ENCODE assay signal across 25 mouse cellular contexts in genomic region chr8:35224925-35225244, GRCm38 (mm10).
DNase-seq lines count a peak whose midpoint lies in the region; ATAC-seq lines count a peak whose summit lies in the region.
"Had no signal": no experiment of that assay in that cellular context is flagged by ENCODE, and none has a peak within 500 bp of the region (broad histone marks: within the 10 kb centered on the region; RNA-seq: fewer than 3 reads in every experiment).

No protein-coding gene starts in this region.

- no peaks in the 10 kb centered on the region; the same call in 1 of the 2 replicates for H3K4me1 ChIP-seq in lung, embryonic 15.5 days
- no peaks in the 10 kb centered on the region for H3K4me1 ChIP-seq in intestine, embryonic 14.5 days (replicated peaks; ENCODE audit: control insufficient read depth, insufficient read depth, low read length)
- H3K4me1 ChIP-seq in intestine, embryonic 16.5 days (ENCODE audit: control insufficient read depth, insufficient read depth, low read length) = no peaks in the 10 kb centered on the region
- H3K4me1 ChIP-seq in stomach, embryonic 16.5 days (ENCODE audit: control insufficient read depth, insufficient read depth, low read length) = no peaks in the 10 kb centered on the region; the same call in 1 of the 2 replicates
- H3K4me1 ChIP-seq: forebrain, embryonic 12.5 days; hindbrain, embryonic 12.5 days; hindbrain, embryonic 15.5 days had no signal

- no peaks in the 10 kb centered on the region for H3K36me3 ChIP-seq in lung, embryonic 15.5 days
- H3K36me3 ChIP-seq in intestine, embryonic 14.5 days (ENCODE audit: control insufficient read depth, insufficient read depth, low read length) = no peaks in the 10 kb centered on the region
- no peaks in the 10 kb centered on the region for H3K36me3 ChIP-seq in intestine, embryonic 16.5 days (ENCODE audit: control insufficient read depth, insufficient read depth, low read length)
- H3K36me3 ChIP-seq in stomach, embryonic 16.5 days (ENCODE audit: control insufficient read depth, insufficient read depth, low read length) = no peaks in the 10 kb centered on the region
- H3K36me3 ChIP-seq: embryonic facial prominence, embryonic 12.5 days; embryonic facial prominence, embryonic 15.5 days; forebrain, embryonic 12.5 days; forebrain, embryonic 15.5 days; G1E; hindbrain, embryonic 12.5 days; hindbrain, embryonic 15.5 days had no signal

- 50% methylated on average over 7 of the region's 7 CpGs for WGBS in lung, embryonic 15.5 days
- WGBS in intestine, embryonic 14.5 days = 59% methylated on average over 7 of the region's 7 CpGs
- 58% methylated on average over 7 of the region's 7 CpGs for WGBS in intestine, embryonic 16.5 days
- 56% methylated on average over 7 of the region's 7 CpGs for WGBS in stomach, embryonic 16.5 days

- ATAC-seq in lung, embryonic 15.5 days (ENCODE audit: borderline replicate concordance, extremely low read depth, low FRiP score, low TSS enrichment) = peak; percentile 70; the same call in 1 of the 2 replicates
- peak; percentile 28; the same call in 1 of the 2 replicates for ATAC-seq in intestine, embryonic 14.5 days (replicated peaks; ENCODE audit: low FRiP score, low TSS enrichment, low read depth)
- no peak for ATAC-seq in intestine, embryonic 16.5 days
- no peak for ATAC-seq in stomach, embryonic 16.5 days (ENCODE audit: insufficient read depth, low FRiP score)
- ATAC-seq: forebrain, embryonic 15.5 days; Patski had no signal

- no peak overlapping the region for H3K4me3 ChIP-seq in lung, embryonic 15.5 days
- no peak overlapping the region for H3K4me3 ChIP-seq in intestine, embryonic 14.5 days (ENCODE audit: low read depth, low read length)
- H3K4me3 ChIP-seq in intestine, embryonic 16.5 days (ENCODE audit: low read length) = no peak overlapping the region
- no peak overlapping the region for H3K4me3 ChIP-seq in stomach, embryonic 16.5 days (replicated peaks; ENCODE audit: low read length)
- H3K4me3 ChIP-seq: embryonic facial prominence, embryonic 12.5 days; embryonic facial prominence, embryonic 15.5 days; erythroblast, embryonic 14.5 days; forebrain, embryonic 12.5 days; forebrain, embryonic 15.5 days; hindbrain, embryonic 12.5 days; hindbrain, embryonic 15.5 days had no signal

- DNase-seq in lung, postnatal 36 days = no peak
- no peak for DNase-seq in intestine, embryonic 14.5 days (ENCODE audit: low spot score)
- no peak for DNase-seq in gastrocnemius, postnatal 25 days
- no peak for DNase-seq in kidney, postnatal 10 days
- DNase-seq: adrenal gland, postnatal 10 days; adrenal gland, postnatal 36 days; B cell, adult 2 months; cerebellum, adult 18-20 months; cerebellum, adult 9-11 months; cerebellum, postnatal 25 days; heart, adult 11 months had no signal

- H3K27ac ChIP-seq in lung, embryonic 15.5 days = peak overlapping the region; percentile 90
- H3K27ac ChIP-seq in intestine, embryonic 14.5 days (ENCODE audit: low read depth) = no peak overlapping the region
- H3K27ac ChIP-seq in intestine, embryonic 16.5 days (ENCODE audit: low read length) = no peak overlapping the region
- peak overlapping the region; percentile 81 for H3K27ac ChIP-seq in stomach, embryonic 16.5 days (ENCODE audit: low read length)
- H3K27ac ChIP-seq: embryonic facial prominence, embryonic 12.5 days; forebrain, embryonic 12.5 days; forebrain, embryonic 15.5 days; hindbrain, embryonic 12.5 days; hindbrain, embryonic 15.5 days had no signal

- peak overlapping the region; percentile 8; the same call in 1 of the 2 replicates for H3K4me2 ChIP-seq in lung, embryonic 15.5 days
- H3K4me2 ChIP-seq in intestine, embryonic 14.5 days (ENCODE audit: low read length) = 0 out of 2 replicates have a peak overlapping the region, but pooled peaks have one; percentile 7
- H3K4me2 ChIP-seq in intestine, embryonic 16.5 days (ENCODE audit: low read depth, low read length) = peak overlapping the region; percentile 40; the same call in 1 of the 2 replicates
- H3K4me2 ChIP-seq in stomach, embryonic 16.5 days (ENCODE audit: low read depth, low read length) = peak overlapping the region; percentile 31; the same call in 1 of the 2 replicates
- H3K4me2 ChIP-seq: embryonic facial prominence, embryonic 12.5 days; embryonic facial prominence, embryonic 15.5 days; forebrain, embryonic 12.5 days; forebrain, embryonic 15.5 days; heart, embryonic 11.5 days; hindbrain, embryonic 12.5 days; hindbrain, embryonic 15.5 days had no signal

- no peak overlapping the region for H3K9ac ChIP-seq in lung, embryonic 15.5 days
- no peak overlapping the region for H3K9ac ChIP-seq in intestine, embryonic 14.5 days (ENCODE audit: low read length)
- H3K9ac ChIP-seq in intestine, embryonic 16.5 days (ENCODE audit: low read depth, low read length) = no peak overlapping the region
- no peak overlapping the region for H3K9ac ChIP-seq in stomach, embryonic 16.5 days (ENCODE audit: low read length)
- H3K9ac ChIP-seq: embryonic facial prominence, embryonic 12.5 days; embryonic facial prominence, embryonic 15.5 days; forebrain, embryonic 12.5 days; forebrain, embryonic 15.5 days; hindbrain, embryonic 12.5 days; hindbrain, embryonic 15.5 days had no signal

- no peaks in the 10 kb centered on the region for H3K27me3 ChIP-seq in lung, embryonic 15.5 days
- H3K27me3 ChIP-seq in intestine, embryonic 14.5 days (replicated peaks; ENCODE audit: control insufficient read depth, insufficient read depth, low read length) = no peaks in the 10 kb centered on the region
- no peaks in the 10 kb centered on the region for H3K27me3 ChIP-seq in intestine, embryonic 16.5 days (replicated peaks; ENCODE audit: control insufficient read depth, insufficient read depth, low read length)
- H3K27me3 ChIP-seq in stomach, embryonic 16.5 days (ENCODE audit: control insufficient read depth, insufficient read depth, low read length) = no peaks in the 10 kb centered on the region
- H3K27me3 ChIP-seq: CH12.LX; embryonic facial prominence, embryonic 12.5 days; forebrain, embryonic 12.5 days; forebrain, embryonic 15.5 days; hindbrain, embryonic 12.5 days; hindbrain, embryonic 15.5 days; Patski had no signal

- H3K9me3 ChIP-seq in lung, embryonic 15.5 days = no peaks in the 10 kb centered on the region
- H3K9me3 ChIP-seq in intestine, embryonic 14.5 days (ENCODE audit: control insufficient read depth, low read length) = no peaks in the 10 kb centered on the region
- no peaks in the 10 kb centered on the region for H3K9me3 ChIP-seq in intestine, embryonic 16.5 days (ENCODE audit: control insufficient read depth, low read length)
- no peaks in the 10 kb centered on the region for H3K9me3 ChIP-seq in stomach, embryonic 16.5 days (replicated peaks; ENCODE audit: control insufficient read depth, low read length)
- H3K9me3 ChIP-seq: embryonic facial prominence, embryonic 12.5 days; embryonic facial prominence, embryonic 15.5 days; forebrain, embryonic 12.5 days; forebrain, embryonic 15.5 days; hindbrain, embryonic 12.5 days; hindbrain, embryonic 15.5 days had no signal

Comparison
In these comparisons a context has a peak if more than half of its experiments do, and no peak if none do; other contexts are left out.
1. ATAC-seq: peak in lung, embryonic 15.5 days (single experiment) and intestine, embryonic 14.5 days (single experiment); none in intestine, embryonic 16.5 days (single experiment) and stomach, embryonic 16.5 days (single experiment).
2. H3K27ac ChIP-seq: peak in lung, embryonic 15.5 days (single experiment) and stomach, embryonic 16.5 days (single experiment); none in intestine, embryonic 14.5 days (single experiment) and intestine, embryonic 16.5 days (single experiment).
3. Peak in every context shown above with its lines, with median percentiles within 50 percentile points of each other: H3K4me2 ChIP-seq.